Mouse (Mus musculus) embryonic fibroblast, embryonic 13.5 days (primary cell): Measurements from ENCODE around the gene Phc1.

Source experiments
- CTCF ChIP-seq: IDR thresholded peaks from 2 replicates; pipeline ENCODE4 v1.5.1; 2011; ENCODE audit warnings: mild to moderate bottlenecking, control low read depth, low read length, moderate library complexity, borderline replicate concordance; ENCODE audit not compliant: insufficient read depth
- POLR2A ChIP-seq: IDR thresholded peaks from 2 replicates; pipeline ENCODE4 v1.6.1; 2011; ENCODE audit warnings: low read depth, mild to moderate bottlenecking, control low read depth, low read length, moderate library complexity

DNA sequence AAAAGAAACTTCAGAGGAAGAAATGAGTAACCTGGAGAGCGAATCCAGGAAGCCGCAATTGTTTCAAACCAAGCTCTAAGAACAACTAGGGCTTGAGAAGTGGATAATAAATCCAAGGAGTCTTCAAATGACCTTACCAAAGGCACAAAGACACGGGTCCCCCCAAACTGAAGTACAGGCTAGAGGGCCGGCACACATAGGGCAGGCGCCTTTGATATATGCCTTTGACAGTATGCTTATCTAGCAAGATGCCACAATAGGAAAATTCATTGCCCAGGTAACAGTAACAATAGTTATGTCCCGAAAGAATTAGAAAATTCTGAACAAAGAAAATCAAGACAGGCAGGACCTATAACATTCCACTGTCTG lies 32.2 kb downstream of the Phc1 start:
- no peak for TF ChIP-seq POLR2A
- TF ChIP-seq CTCF, result no peak
